19 mouse cellular contexts compared by ENCODE assay signal in genomic region chr19:21629501-21629900, GRCm38 (mm10). TPM values are rescaled to one million over a fixed set of nuclear protein-coding genes. Genes with fewer than 3 reads are reported as not detected.
DNase-seq lines count a peak whose midpoint lies in the region; ATAC-seq and TF ChIP-seq lines count a peak whose summit lies in the region.
"Had no signal": no experiment of that assay in that cellular context is flagged by ENCODE, and none has a peak within 500 bp of the region (broad histone marks: within the 10 kb centered on the region; RNA-seq: fewer than 3 reads in every experiment).

No protein-coding gene starts in this region.

- peak; percentile 17 for DNase-seq in layer of hippocampus, adult 11-12 months (ENCODE audit: low spot score)
- no peak for DNase-seq in layer of hippocampus, postnatal 36 days
- no peak for DNase-seq in lung, postnatal 0 days (ENCODE audit: low spot score)
- DNase-seq in lung, postnatal 36 days, result no peak
- DNase-seq in Muller cell, postnatal 12 days (ENCODE audit: inconsistent ontology term), result peak; percentile 40
- DNase-seq: adrenal gland, adult 8-10 months; cerebellum, postnatal 14 days; forebrain, postnatal 0 days; gastrocnemius, postnatal 14 days; heart, postnatal 10 days; kidney, adult 11 months; kidney, postnatal 4 days; thymus, adult 2 months had no signal

- H3K9me3 ChIP-seq in lung, postnatal 0 days (ENCODE audit: low read length), result no peaks in the 10 kb centered on the region
- H3K9me3 ChIP-seq: G1E; megakaryocyte, embryonic 14.5 days had no signal

- H3K4me2 ChIP-seq in lung, postnatal 0 days (replicated peaks; ENCODE audit: low read depth, low read length), result no peak overlapping the region
- H3K4me2 ChIP-seq: hindbrain, embryonic 14.5 days had no signal

- no peak overlapping the region for H3K4me3 ChIP-seq in lung, postnatal 0 days (ENCODE audit: low read depth, low read length)
- H3K4me3 ChIP-seq in brown adipose tissue, adult 24 weeks (ENCODE audit: insufficient read depth, low read depth, low read length), result no peak overlapping the region
- H3K4me3 ChIP-seq: megakaryocyte, embryonic 14.5 days had no signal

- H3K4me1 ChIP-seq in lung, postnatal 0 days (ENCODE audit: insufficient read depth, low read depth, low read length), result no peaks in the 10 kb centered on the region
- H3K4me1 ChIP-seq in brown adipose tissue, adult 24 weeks (ENCODE audit: control insufficient read depth, insufficient read depth, insufficient read length, low read length), result peaks cover 4% of the 10 kb centered on the region

- no peak for TF ChIP-seq CTCF in lung, postnatal 0 days (IDR thresholded peaks at IDR 0.05)

- WGBS in lung, postnatal 0 days, result 25% methylated on average over 1 of the region's 1 CpGs

- TF ChIP-seq EP300 in lung, postnatal 0 days (IDR thresholded peaks at IDR 0.05), result no peak

- H3K27me3 ChIP-seq in lung, postnatal 0 days (replicated peaks; ENCODE audit: insufficient read depth, low read length), result no peaks in the 10 kb centered on the region
- H3K27me3 ChIP-seq: megakaryocyte, embryonic 14.5 days had no signal

- ATAC-seq in lung, postnatal 0 days, result no peak; the same call in 1 of the 2 replicates
- no peak for ATAC-seq in monocyte, adult 5-6 weeks (replicated peaks; ENCODE audit: insufficient number of reproducible peaks, low FRiP score, low TSS enrichment, poor library complexity, severe bottlenecking)
- ATAC-seq: forebrain, postnatal 0 days had no signal

- no peak overlapping the region for H3K9ac ChIP-seq in lung, postnatal 0 days (replicated peaks; ENCODE audit: low read depth)
- H3K9ac ChIP-seq: forebrain, postnatal 0 days; hindbrain, embryonic 14.5 days; liver, embryonic 14.5 days had no signal

- peak overlapping the region; percentile 40; the same call in 1 of the 2 replicates for H3K27ac ChIP-seq in lung, postnatal 0 days (ENCODE audit: low read length)
- H3K27ac ChIP-seq in brown adipose tissue, adult 24 weeks (replicated peaks; ENCODE audit: low read depth, low read length), result 0 out of 2 replicates have a peak overlapping the region, but pooled peaks have one; percentile 27
- H3K27ac ChIP-seq: hindbrain, embryonic 14.5 days; liver, embryonic 14.5 days had no signal

- H3K36me3 ChIP-seq in lung, postnatal 0 days (ENCODE audit: insufficient read depth, low read length), result no peaks in the 10 kb centered on the region

RNA-seq across cellular contexts. Expression of gene 1110059E24Rik, which starts 23.3 kb away (rescaled TPM):
- total RNA-seq in layer of hippocampus, postnatal 36 days (2021), result 10 to 100 TPM; 25.0 to 26.5 TPM
- polyA plus RNA-seq in lung, postnatal 0 days (2015; fragmentation: Nextera tagmentation; extraction: Ambion mirVana), result 44.3 and 47.4 TPM in 2 replicates
- 22.8 and 26.4 TPM in 2 replicates for polyA plus RNA-seq in brown adipose tissue, adult 24 weeks (2012; ENCODE audit: insufficient read depth, insufficient read length, missing spikeins)
- 57.5 to 68.2 TPM (median 61.4 TPM) in 3 replicates for total RNA-seq in monocyte, adult 5-6 weeks (2017)

RNA-seq across cellular contexts. Expression of gene Abhd17b, which starts 23.5 kb away (rescaled TPM):
- total RNA-seq in layer of hippocampus, postnatal 36 days (2021), result 10 to 100 TPM; 44.3 to 48.0 TPM
- 44.1 and 49.8 TPM in 2 replicates for polyA plus RNA-seq in lung, postnatal 0 days (2015; fragmentation: Nextera tagmentation; extraction: Ambion mirVana)
- polyA plus RNA-seq in brown adipose tissue, adult 24 weeks (2012; ENCODE audit: insufficient read depth, insufficient read length, missing spikeins), result 29.0 and 31.7 TPM in 2 replicates
- 45.5 to 64.5 TPM (median 61.5 TPM) in 3 replicates for total RNA-seq in monocyte, adult 5-6 weeks (2017)

Comparison
In these comparisons a context has a peak if more than half of its experiments do, and no peak if none do; other contexts are left out.
1. DNase-seq: peak in layer of hippocampus, adult 11-12 months (single experiment) and Muller cell, postnatal 12 days (single experiment); none in layer of hippocampus, postnatal 36 days (0 of 2), lung, postnatal 0 days (single experiment) and lung, postnatal 36 days (single experiment).